Mouse (Mus musculus): ENCODE measurements around the gene E130308A19Rik.
A peak's percentile ranks its signal among the peaks of the same experiment; 100 is the strongest.

Gene E130308A19Rik

DNA sequence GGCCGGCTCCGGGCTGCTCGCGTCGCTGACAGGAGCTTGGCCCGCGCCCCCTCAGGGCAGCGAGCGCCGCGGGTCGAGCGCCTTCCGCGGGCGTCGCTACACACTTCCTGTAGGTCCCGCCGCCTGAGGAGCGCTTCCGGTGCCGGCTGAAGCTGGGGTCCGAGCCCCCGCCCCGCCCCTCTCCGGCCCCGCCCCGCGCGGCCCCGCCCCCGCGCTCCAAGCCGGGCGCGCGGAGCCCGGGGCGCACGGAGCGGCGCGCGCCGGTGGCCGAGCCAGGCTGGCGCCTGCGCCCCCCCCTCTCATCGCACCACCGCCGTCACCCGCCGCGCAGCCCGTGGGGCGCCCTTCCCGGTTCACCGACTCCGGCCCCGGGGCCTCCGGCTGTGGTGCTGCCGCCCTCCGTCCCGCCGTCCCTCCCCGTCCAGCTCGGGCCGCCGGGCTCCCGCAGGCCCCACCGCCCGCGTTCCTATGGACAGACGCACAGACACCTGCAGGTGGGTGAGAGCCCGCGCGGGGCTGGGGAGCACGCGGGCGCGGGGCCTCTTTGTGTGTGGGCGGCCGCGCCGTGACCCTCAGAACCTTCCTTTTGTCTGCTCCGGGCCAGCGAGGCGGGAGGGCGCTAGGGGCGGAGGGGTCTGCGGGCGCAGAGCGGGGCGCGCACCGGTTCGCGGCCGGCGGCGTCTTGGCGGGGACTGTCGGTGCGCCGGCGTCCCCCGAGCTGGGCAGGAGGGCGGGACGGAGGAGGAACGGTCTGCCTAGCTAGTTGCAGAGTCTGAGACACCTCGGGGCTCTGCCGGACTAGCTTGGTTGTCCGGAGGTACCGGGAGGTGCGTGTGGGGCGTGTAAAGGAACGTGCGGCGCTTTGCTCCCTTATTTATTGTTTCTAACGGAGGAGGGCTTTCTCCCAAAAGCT lies at the start of gene E130308A19Rik:
E130308A19Rik (plus strand) TSS at position 214 of the 913 bp plus-strand sequence.
- DNase-seq (ENCODE audit: low spot score): peak; percentile 12

DNA sequence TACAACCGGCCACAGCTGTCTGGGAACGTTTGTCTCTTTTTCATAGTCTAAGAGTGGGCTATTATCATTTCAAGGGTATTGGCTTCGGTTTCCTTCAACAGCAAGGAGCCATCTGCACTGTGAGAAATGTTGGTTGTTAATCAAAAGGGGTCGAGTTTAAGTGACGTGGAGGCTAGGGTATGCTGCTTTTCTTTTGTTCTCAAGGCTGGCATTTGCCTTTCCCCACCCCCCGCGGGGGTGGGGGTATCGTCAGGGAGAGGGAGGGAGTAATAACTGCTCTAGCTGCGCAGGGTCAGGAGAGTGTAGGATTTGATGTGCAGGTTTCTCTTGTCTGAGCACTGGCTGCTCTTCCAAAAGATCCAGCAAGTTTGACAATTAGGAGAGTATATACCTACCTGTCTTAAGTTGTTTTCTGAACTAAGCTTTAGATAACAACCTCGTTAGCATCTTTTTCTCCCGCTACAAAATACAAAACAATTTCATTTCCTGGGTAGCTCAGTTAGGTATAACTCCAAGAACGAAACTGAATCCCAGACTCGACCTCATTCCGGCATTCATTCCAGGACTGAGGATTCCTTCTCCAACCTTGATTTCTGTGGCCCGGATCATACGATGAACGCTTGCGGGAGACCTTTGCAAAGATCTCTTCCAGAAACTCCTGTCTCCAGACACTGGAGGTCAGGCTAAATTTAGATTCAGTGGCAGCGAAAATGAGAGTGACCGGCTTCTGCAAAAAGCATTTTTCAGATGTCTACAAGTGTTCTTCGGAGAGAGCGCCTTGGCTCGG lies 45.3 kb upstream of the E130308A19Rik start:
- no peak for DNase-seq (ENCODE audit: low spot score)

DNA sequence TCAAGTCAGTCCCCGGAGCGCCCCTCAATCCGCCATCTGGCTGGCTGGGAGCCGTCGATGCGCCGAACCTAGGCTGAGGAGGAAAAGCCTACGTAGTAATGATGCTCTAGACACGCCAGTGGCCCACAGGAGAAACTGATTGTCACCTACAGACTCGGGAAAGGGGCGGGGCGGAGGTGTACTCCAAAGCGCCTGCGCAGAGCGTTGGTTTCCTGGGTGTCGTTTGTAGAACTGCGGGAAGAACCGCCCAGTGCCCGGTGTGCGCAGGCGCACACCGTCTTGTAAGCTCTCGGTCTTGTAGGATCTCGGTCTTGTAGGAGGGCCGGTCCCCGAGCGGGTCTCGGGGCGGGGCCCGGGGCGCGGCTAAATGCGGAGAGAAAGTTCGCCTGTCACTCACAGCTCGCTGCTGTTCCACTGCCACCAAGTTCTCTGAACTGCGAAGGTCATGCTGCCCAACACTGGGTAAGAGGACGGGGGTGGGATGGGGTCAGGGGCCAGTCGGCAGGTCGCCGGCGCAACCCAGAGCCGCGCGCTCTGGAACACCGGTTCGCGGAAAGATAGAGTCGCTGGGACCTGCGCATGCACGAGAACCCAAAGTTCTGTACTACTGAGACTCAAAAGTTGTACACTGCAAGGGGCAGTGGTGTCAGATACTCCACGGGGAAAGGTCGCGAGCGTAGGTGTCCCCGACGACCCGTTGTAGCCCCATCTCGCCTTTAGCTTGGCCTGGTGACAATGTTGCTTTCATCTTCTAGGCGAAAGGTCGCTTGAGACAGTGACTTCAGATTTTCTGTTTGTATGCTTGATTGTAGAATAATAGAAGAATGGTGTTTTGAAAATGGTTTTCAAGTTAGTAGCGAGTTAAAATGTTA lies 44.5 kb upstream of the E130308A19Rik start, which contains the start of gene Hsdl2:
Hsdl2 (plus strand) TSS at position 250 of the 872 bp plus-strand sequence.
- DNase-seq (ENCODE audit: low spot score): peak; percentile 86

DNA sequence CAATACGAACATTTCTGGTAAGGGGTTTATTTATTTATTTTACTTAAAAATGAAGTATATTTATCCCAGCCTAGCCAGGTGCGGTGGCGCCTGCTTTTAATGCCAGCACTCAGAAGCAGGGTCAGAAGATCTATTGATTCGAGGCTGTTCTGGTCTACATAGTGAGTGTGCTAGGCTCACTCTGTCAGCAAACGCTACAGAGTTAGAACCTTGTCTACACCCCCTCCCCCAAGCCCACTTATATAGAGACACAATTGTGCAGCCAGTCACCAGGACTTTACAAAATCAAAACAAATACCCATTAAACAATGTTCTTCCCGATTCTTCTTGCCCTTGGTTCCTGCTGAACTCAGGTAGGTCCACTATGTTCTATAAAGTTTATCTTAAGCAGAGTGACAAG lies 43.8 kb upstream of the E130308A19Rik start:
- DNase-seq (ENCODE audit: low spot score): no peak

DNA sequence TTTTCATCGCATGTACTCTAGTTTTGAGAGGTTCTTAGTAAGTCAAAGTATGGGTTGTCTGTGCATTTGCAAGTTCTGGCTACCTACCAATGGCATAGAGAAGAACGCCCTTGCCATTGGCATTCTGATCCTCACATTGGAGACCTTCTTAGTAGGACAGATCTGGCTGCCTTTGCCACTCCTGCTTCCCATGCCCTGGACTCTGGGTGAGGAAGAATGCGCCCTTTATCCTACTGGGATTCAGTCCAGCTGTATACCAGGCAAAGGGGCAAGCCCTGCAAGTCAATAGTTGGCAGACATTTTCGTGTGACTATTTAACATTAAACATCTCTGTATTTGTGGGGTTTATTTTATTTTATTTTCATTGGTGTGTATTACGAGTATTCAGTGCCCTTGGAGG lies 40.9 kb upstream of the E130308A19Rik start:
- DNase-seq (ENCODE audit: low spot score): no peak

DNA sequence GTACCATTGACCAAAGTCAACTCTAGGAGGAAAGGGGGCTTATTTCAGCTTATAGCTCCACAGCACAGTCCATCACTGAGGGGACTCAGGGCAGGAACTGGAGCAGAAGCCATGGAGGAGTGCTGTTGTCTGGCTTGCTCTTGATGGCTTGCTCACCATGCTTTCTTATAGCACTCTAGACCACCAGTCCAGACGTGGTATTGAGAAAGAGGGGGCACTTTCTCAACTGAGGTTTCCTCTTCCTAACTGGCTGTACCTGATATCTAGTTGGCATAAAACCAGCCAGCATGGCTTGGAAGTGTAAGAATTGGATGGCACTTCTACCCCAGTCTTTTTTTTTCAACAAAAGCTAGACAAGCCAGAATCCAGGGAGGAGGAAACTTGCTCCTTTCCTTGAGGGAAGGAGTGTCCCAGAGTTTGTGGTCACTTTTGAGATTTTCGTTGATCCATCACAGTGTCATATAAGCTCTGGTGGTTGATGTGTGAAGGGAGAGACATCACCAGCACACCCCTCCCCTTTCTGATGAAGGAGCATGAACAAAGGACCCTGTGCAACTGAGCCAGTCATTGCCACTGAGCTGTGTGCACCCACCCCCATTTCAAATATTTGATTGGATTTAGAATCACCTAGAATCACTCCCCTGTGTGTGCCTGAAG lies 38.7 kb upstream of the E130308A19Rik start:
- no peak for DNase-seq (ENCODE audit: low spot score)

DNA sequence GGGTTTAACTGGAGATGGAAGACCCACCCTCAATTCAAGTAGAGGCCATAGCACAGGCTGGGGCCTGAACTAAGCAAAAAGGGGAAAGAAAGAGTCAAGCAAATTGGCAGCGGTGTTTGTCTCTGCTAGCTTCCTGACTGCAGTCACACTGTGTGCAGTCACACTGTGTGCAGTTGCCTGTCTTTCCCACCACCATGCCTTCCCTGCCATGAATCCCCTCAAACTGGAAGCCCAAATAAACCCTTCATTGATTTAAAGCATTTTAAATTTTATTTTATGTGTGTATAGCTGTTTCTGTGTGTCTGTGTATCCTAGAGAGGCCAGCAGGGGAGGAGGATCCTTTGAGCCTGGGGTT lies 38.2 kb upstream of the E130308A19Rik start:
- DNase-seq (ENCODE audit: low spot score): no peak

DNA sequence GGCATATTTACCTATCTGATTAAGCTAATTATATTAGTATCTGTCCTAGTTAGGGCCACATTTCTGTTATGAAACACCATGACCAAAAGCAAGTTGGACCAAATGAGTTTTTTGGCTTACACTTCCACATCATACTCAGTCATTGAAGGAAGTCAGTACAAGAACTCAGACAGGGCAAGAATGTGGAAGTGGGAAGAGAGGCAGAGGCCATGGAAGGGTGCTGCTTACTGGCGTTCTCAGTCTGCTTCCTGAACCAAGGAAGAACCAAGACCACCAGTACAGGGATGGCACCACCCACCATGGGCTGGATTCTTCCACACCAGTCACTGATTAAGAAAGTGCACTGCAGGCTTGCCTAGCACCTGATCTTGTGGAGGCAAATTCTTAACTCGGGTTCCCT lies 31.4 kb upstream of the E130308A19Rik start:
- no peak for DNase-seq (ENCODE audit: low spot score)

DNA sequence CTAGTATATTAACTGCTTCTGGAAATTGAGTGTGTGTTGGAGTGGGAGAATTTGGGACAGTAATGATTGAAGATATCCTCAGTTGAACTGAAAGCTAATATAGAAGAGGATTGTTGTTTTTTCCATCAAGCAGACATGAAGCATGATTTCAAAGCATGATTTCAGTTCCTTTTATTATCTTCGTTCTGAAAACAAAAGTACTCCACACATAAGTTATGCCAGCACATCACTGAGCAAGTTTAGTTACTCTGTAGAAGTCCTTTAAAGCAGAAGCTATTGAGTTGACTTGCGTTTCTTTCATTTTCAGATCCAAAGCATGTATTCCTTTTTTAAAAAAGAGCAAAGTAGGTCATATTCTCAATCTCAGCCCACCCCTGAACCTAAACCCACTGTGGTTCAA lies 29.5 kb upstream of the E130308A19Rik start:
- no peak for DNase-seq (ENCODE audit: low spot score)

DNA sequence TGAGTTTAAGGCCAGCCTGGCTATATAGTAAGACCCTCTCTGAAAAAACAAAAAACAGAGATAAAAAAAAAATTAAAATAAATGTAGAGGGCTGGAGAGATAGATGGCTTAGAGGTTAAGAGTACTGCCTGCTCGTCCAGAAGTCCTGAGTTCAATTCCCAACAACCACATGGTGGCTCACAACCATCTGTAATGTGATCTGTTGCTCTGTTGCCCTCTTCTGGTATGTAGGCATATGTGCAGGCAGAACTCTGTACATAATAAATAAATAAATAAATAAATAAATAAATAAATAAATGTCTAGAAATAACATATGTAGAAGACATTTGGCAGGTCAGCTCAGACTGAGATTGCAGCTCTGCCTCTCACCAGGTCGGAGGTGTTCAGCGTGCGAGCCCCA lies 23.3 kb upstream of the E130308A19Rik start:
- no peak for DNase-seq (ENCODE audit: low spot score)

DNA sequence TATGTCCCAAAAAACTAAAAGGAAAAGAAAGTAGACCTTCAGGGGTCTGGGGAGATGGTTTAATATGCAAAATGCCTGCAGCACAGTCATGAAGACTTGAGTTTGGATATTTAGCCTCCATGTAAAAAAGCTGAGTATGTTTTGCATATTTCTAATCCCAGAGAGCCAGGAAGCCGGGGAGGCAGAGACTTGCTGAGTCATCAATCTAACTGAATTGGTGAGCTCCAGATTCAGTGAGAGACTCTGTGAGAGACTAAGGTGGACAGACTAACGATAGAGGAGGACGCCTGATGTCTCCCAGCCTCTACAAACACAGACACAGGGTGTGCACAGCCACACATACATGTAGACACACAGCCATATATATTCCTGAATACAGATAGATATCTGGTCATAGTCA lies 21.1 kb upstream of the E130308A19Rik start:
- DNase-seq (ENCODE audit: low spot score): no peak

DNA sequence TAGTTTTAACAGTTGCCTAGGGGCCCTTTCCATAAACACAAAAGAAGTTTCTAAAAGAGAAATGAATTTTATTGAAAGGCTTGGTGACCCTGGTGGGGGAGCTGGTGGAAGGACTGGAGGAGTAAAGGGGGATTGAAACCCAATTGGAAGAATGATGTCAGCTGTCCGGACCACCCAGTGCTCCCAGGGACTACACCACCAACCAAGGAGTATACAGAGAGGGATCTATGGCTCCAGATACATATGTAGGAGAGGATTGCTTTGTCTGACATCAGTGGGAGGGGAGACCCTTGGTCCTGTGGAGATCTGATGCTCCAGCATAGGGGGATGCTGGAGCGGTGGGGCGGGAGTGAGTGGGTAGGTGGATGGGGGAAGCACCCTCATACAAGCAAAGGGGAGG lies 20.5 kb upstream of the E130308A19Rik start:
- no peak for DNase-seq (ENCODE audit: low spot score)

DNA sequence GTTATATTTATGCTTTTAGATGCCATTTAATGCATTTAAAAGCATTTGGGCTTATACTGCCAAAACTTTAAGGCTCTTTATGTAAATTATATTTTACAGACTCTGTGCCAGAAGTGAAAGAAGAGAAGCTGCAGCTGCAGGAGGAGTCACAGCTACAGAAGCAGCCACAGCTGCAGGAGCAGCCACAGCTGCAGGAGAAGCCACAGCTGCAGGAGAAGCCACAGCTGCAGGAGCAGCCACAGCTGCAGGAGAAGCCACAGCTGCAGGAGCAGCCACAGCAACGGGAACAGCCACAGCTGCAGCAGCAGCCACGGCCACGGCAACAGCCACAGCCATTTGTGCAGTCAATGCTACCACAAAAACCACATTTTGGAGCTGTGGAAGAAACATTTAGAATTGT lies 15.6 kb upstream of the E130308A19Rik start:
- DNase-seq (ENCODE audit: low spot score): no peak

DNA sequence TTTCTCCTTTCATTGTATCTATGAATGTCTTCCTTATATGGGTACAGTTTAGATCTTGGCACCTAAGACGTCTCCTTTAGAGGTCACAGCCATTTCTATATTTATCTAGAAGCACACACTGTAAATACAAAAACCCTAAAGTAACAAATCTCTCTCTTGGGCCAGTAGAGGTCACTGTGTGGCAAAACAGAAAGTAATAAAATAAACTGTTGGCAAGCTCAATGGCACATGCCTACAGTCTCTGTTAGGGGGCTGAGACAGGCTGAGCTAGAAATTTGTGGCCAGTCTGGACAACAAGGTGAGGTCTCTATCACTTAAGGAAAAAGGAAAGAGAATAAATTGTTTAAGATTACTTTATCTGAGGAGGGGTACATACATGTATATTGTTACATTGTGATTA lies 11.0 kb upstream of the E130308A19Rik start:
- DNase-seq (ENCODE audit: low spot score): no peak

DNA sequence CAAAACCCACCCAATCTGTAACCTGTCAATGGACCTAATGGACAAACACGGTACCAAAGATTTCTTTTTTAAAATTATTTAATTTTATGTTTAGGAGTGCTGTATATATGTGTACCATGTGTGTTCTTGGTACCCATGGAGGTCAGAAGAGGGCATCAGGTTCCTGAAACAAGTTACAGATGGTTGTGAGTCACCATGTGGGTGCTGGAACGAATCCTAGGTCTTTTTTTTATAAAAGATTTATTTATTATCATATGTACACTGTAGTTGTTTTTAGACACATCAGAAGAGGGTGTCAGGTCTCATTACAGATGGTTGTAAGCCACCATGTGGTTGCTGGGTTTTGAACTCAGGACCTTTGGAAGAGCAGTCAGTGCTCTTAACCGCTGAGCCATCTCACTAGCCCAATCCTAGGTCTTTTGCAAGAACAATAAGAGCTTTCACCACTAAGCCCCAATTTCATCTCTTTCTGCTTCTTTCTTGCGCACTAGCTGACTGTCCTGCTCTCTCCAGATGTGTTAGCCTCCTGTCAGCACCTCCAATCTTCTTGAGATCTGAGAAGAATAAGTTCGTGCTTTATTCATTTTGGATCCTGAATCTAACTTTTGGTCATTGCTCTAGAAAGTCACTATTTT lies 6.3 kb upstream of the E130308A19Rik start:
- DNase-seq (ENCODE audit: low spot score): no peak

DNA sequence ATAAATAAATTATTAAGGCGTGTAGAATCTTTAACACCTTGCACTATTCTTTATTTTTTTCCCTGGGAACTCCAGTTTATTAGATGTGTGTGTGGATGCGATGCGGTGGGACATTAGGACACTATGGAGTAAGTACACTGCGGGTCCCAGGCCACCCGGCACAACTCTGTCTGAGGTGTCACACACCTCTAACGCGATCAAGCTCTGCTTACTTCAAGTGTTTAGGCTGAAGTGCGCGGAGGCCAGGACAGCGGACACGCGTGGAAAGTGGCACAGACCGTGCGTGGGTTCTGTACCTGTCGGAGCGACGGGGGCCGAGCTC lies 374 bp upstream of the E130308A19Rik start:
- DNase-seq (ENCODE audit: low spot score): peak; percentile 9

DNA sequence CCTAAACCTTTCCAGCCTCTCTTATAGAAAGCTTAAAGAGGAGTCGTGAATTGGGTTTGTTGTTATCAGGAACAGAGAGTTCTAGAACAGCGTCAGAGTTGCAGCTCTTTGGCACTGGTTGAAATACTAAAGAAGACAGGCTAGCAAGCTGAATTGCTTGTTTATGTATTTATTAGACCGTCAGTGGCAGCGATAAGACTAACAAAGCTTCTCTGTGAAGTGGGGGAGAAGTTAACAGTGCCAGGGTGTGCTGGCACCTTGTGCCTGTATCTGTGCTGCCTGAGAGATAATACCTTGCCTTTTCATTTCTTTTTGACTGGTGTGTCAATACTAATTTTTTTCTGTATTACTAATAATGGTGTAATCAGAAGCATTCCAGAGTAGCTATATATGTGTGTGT lies 2.2 kb downstream of the E130308A19Rik start:
- no peak for DNase-seq (ENCODE audit: low spot score)

DNA sequence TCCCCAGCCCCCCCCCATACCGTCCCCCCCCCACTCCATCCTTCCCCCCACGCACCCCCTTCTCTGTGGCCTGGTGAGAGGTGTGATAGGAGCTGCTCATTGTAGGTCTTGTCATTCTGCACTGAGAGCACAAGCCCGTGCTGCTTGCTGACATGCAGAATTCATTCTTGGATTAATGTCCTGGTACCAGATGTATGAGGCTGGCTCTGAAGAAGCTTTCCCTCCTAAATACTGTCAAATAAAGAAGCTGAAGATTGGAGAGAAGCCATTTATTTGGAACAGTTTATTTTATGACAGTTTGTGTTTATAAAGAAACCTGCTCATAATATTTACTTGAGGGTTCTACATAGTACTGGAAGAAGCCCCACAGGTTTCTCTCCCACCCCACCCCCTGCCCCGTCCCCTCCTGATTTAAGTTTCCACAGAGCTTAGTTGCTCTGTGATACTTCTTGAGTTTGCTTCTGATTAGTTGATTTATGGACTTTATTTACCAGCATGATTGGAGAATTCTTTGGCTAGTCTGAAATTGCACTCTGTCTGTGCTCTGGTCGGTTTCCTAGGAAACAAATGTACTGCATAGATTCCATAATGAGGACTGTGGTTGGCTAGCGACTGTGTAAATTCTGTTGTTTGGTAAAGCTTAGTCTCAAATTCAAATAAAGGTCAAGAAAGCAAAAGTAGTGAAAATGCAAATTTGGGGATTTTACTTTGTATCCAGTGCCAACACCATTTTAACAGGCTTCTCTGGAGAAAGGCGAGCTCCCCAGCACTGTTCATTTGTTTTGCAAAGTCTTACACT lies 3.3 kb downstream of the E130308A19Rik start:
- DNase-seq (ENCODE audit: low spot score): no peak

DNA sequence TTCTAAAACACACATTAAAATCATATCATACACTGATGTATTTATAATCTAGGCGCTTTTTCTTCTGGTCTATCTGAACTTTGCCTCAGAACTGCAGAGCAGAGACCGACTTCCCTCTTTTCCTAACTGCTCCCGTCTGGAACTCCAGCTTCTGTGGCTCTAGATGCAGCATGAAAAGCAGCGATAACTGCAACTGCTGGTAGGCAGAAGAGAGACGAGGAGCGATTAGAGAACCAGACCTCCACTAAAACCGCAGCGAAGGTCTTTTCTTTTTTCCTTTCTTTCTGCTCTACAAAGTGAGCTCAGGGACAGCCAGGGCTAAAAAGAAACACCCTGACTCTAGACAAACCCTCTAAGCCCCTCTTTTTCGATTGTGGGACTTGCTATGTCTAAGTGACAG lies 4.1 kb downstream of the E130308A19Rik start:
- DNase-seq (ENCODE audit: low spot score): no peak

DNA sequence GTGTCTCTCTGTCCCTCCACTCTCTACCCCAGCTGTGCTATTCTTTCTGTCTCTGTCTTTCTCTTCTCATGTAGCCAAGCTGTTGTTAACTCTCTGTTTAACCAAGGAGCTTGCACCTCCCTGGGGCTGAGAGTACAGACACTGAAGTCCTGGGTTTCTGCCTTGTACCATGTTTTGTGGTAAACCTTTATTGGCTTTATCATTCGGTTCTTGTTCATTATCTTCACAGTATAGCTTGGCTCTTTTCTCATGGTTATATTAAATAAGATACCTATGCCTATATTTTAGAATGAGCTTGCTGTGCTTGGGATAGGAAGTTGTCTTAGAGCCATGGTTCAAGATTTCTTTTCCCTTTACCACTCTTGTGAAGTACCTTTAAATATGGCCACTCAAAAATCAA lies 8.5 kb downstream of the E130308A19Rik start:
- no peak for DNase-seq (ENCODE audit: low spot score)

DNA sequence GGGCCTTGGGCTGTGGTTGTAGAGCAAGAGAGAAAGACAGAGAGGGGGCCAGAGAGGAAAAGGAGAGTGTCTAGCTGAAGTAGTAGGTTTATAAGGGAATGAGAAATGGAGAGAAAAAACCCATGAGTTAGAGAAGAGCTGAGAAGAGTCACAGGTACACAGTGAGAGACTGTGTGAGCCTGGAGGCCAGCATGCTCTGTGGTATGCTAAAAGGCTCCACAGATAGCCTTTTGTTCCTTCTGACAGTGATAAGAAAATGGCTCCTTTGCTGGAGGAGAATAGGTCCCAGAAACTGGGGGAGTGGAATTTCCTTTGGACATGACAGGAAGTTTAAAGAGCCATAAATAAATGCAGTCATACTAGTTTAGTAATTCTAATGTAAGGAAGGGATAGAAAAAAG lies 13.2 kb downstream of the E130308A19Rik start:
- no peak for DNase-seq (ENCODE audit: low spot score)
